ENCODE assay signal across 20 mouse cellular contexts in genomic region chrX:100652848-100653247, GRCm38 (mm10). TPM values are rescaled to one million over a fixed set of nuclear protein-coding genes. Genes with fewer than 3 reads are reported as not detected.
DNase-seq lines count a peak whose midpoint lies in the region; ATAC-seq and TF ChIP-seq lines count a peak whose summit lies in the region.
"Had no signal": no experiment of that assay in that cellular context is flagged by ENCODE, and none has a peak within 500 bp of the region (broad histone marks: within the 10 kb centered on the region; RNA-seq: fewer than 3 reads in every experiment).

No protein-coding gene starts in this region.

- no peak for TF ChIP-seq EP300 in heart, adult 2 months (IDR thresholded peaks at IDR 0.05; ENCODE audit: insufficient read depth, low read depth, low read length)
- TF ChIP-seq EP300 in lung, postnatal 0 days (IDR thresholded peaks at IDR 0.05), result no peak
- no peak for TF ChIP-seq EP300 in stomach, postnatal 0 days (optimal IDR thresholded peaks at IDR 0.05)

- no peaks in the 10 kb centered on the region for H3K9me3 ChIP-seq in lung, postnatal 0 days (ENCODE audit: low read length)
- no peaks in the 10 kb centered on the region for H3K9me3 ChIP-seq in stomach, postnatal 0 days (ENCODE audit: control insufficient read depth, low read length)
- H3K9me3 ChIP-seq: forebrain, embryonic 15.5 days had no signal

- no peak overlapping the region for H3K27ac ChIP-seq in heart, adult 2 months
- no peak overlapping the region for H3K27ac ChIP-seq in lung, postnatal 0 days (ENCODE audit: low read length)
- no peak overlapping the region for H3K27ac ChIP-seq in stomach, postnatal 0 days (replicated peaks)
- H3K27ac ChIP-seq: forebrain, embryonic 15.5 days; hindbrain, embryonic 14.5 days had no signal

- no peaks in the 10 kb centered on the region for H3K27me3 ChIP-seq in heart, adult 2 months (ENCODE audit: control insufficient read depth, insufficient read depth, low read length)
- H3K27me3 ChIP-seq in lung, postnatal 0 days (replicated peaks; ENCODE audit: insufficient read depth, low read length), result no peaks in the 10 kb centered on the region
- H3K27me3 ChIP-seq in Patski, result peaks cover 22% of the 10 kb centered on the region
- no peaks in the 10 kb centered on the region for H3K27me3 ChIP-seq in stomach, postnatal 0 days (ENCODE audit: control insufficient read depth, insufficient read depth, low read length)
- H3K27me3 ChIP-seq: forebrain, embryonic 15.5 days had no signal

- TF ChIP-seq CTCF in heart, adult 2 months (IDR thresholded peaks at IDR 0.05), result 0 out of 2 replicates have a peak, but pooled peaks have one; percentile 20
- peak; percentile 36 for TF ChIP-seq CTCF in lung, postnatal 0 days (IDR thresholded peaks at IDR 0.05)
- TF ChIP-seq CTCF in Patski (IDR thresholded peaks at IDR 0.05), result peak; percentile 42
- peak; percentile 41 for TF ChIP-seq CTCF in stomach, postnatal 0 days (IDR thresholded peaks at IDR 0.05; ENCODE audit: low read depth)

- in situ Hi-C loops in Patski (cut with MboI; ENCODE audit: low pct_unique_long_range_greater_than_20kb), result no loop called here

- intact Hi-C loops in heart, adult 2 months (cut with DNase I), result no loop called here

- no peak overlapping the region for H3K4me2 ChIP-seq in lung, postnatal 0 days (replicated peaks; ENCODE audit: low read depth, low read length)
- H3K4me2 ChIP-seq in stomach, postnatal 0 days (replicated peaks; ENCODE audit: low read depth), result no peak overlapping the region
- H3K4me2 ChIP-seq: forebrain, embryonic 15.5 days; hindbrain, embryonic 14.5 days had no signal

- H3K36me3 ChIP-seq in heart, adult 2 months (ENCODE audit: control insufficient read depth, insufficient read depth, low read length), result no peaks in the 10 kb centered on the region
- H3K36me3 ChIP-seq in lung, postnatal 0 days (ENCODE audit: insufficient read depth, low read length), result no peaks in the 10 kb centered on the region
- no peaks in the 10 kb centered on the region for H3K36me3 ChIP-seq in stomach, postnatal 0 days (ENCODE audit: control insufficient read depth, insufficient read depth, low read length)
- H3K36me3 ChIP-seq: forebrain, embryonic 15.5 days had no signal

- no peak for TF ChIP-seq POLR2A in heart, adult 2 months (IDR thresholded peaks at IDR 0.05; ENCODE audit: insufficient read depth, low read depth, low read length)

- CTCF ChIA-PET in Patski (lab: Charles Lee), result interaction anchor here (0.9 to 1.4 kb wide), 3 partner anchors 16 to 86 kb away, joined by 3 to 4 read pairs (median 3); no protein-coding TSS in a partner anchor

- no peaks in the 10 kb centered on the region for H3K4me1 ChIP-seq in heart, adult 2 months (ENCODE audit: control insufficient read depth, insufficient read depth, low read length)
- H3K4me1 ChIP-seq in lung, postnatal 0 days (ENCODE audit: insufficient read depth, low read depth, low read length), result no peaks in the 10 kb centered on the region
- H3K4me1 ChIP-seq in stomach, postnatal 0 days (replicated peaks; ENCODE audit: control insufficient read depth, insufficient read depth), result no peaks in the 10 kb centered on the region
- H3K4me1 ChIP-seq: forebrain, embryonic 15.5 days had no signal

- no peak for DNase-seq in heart, adult 2 months
- DNase-seq in heart, postnatal 4 days, result no peak
- no peak for DNase-seq in lung, postnatal 0 days (ENCODE audit: low spot score)
- DNase-seq in lung, adult 18-20 months, result no peak
- DNase-seq in Patski (ENCODE audit: low read depth, low spot score), result no peak
- DNase-seq in stomach, postnatal 0 days (ENCODE audit: low spot score), result no peak
- no peak for DNase-seq in gastrocnemius, postnatal 10 days
- DNase-seq: cerebellum, postnatal 14 days; heart, adult 11 months; lung, postnatal 10 days; right cerebral cortex, adult 18-20 months; spleen, adult 18-20 months; thymus, postnatal 4 days had no signal

- no peak for ATAC-seq in lung, postnatal 0 days
- no peak for ATAC-seq in Patski
- ATAC-seq in stomach, postnatal 0 days (ENCODE audit: low FRiP score, low TSS enrichment), result no peak
- ATAC-seq in monocyte, adult 5-6 weeks (replicated peaks; ENCODE audit: insufficient number of reproducible peaks, low FRiP score, low TSS enrichment, poor library complexity, severe bottlenecking), result no peak
- ATAC-seq: forebrain, embryonic 15.5 days had no signal

- H3K4me3 ChIP-seq in heart, adult 2 months, result no peak overlapping the region
- H3K4me3 ChIP-seq in lung, postnatal 0 days (ENCODE audit: low read depth, low read length), result no peak overlapping the region
- no peak overlapping the region for H3K4me3 ChIP-seq in stomach, postnatal 0 days (ENCODE audit: low read depth, low read length)
- H3K4me3 ChIP-seq: forebrain, embryonic 15.5 days had no signal

- H3K9ac ChIP-seq in heart, adult 2 months (ENCODE audit: low read depth, low read length), result no peak overlapping the region
- H3K9ac ChIP-seq in lung, postnatal 0 days (replicated peaks; ENCODE audit: low read depth), result no peak overlapping the region
- no peak overlapping the region for H3K9ac ChIP-seq in stomach, postnatal 0 days (ENCODE audit: low read length)
- H3K9ac ChIP-seq: forebrain, embryonic 15.5 days; hindbrain, embryonic 14.5 days had no signal

- POLR2A ChIA-PET in Patski (lab: Charles Lee), result interaction anchor here (0.6 kb wide), 1 partner anchor 70 kb away, joined by 3 read pairs; no protein-coding TSS in a partner anchor

- H3K79me2 ChIP-seq in heart, adult 2 months (replicated peaks; ENCODE audit: control insufficient read depth, insufficient read depth, low read length), result no peaks in the 10 kb centered on the region

RNA-seq across cellular contexts. Expression of gene Pdzd11, which starts 26.5 kb away (rescaled TPM):
- 10 to 100 TPM; 21.4 to 26.2 TPM for total RNA-seq in heart, adult 2 months (2021)
- polyA plus RNA-seq in heart, adult 2 months (2012; rRNA removed), result 18.3 and 29.1 TPM in 2 replicates
- 10 to 100 TPM; 36.5 to 42.0 TPM for total RNA-seq in heart, postnatal 4 days (2021)
- polyA plus RNA-seq in lung, postnatal 0 days (2015; fragmentation: Nextera tagmentation; extraction: Ambion mirVana), result 78.8 and 82.2 TPM in 2 replicates
- 75.2 TPM for polyA plus RNA-seq in Patski (2021)
- 80.2 and 81.2 TPM in 2 replicates for polyA plus RNA-seq in stomach, postnatal 0 days (2015; fragmentation: Nextera tagmentation; extraction: Ambion mirVana)
- 10 to 100 TPM; 28.2 to 30.9 TPM for total RNA-seq in gastrocnemius, postnatal 10 days (2021)
- 7.1 to 18.0 TPM (median 17.5 TPM) in 3 replicates for total RNA-seq in monocyte, adult 5-6 weeks (2017)

RNA-seq across cellular contexts. Expression of gene Kif4, which starts 27.3 kb away (rescaled TPM):
- total RNA-seq in heart, adult 2 months (2021), result under 1 TPM; 0.23 to 0.45 TPM
- polyA plus RNA-seq in heart, adult 2 months (2012; rRNA removed), result 0.16 and 0.18 TPM in 2 replicates
- total RNA-seq in heart, postnatal 4 days (2021), result 10 to 100 TPM; 29.3 to 32.1 TPM
- polyA plus RNA-seq in lung, postnatal 0 days (2015; fragmentation: Nextera tagmentation; extraction: Ambion mirVana), result 1.0 and 1.6 TPM in 2 replicates
- 21.8 TPM for polyA plus RNA-seq in Patski (2021)
- 4.0 and 4.8 TPM in 2 replicates for polyA plus RNA-seq in stomach, postnatal 0 days (2015; fragmentation: Nextera tagmentation; extraction: Ambion mirVana)
- 1 to 10 TPM; 4.1 to 6.6 TPM for total RNA-seq in gastrocnemius, postnatal 10 days (2021)
- total RNA-seq in monocyte, adult 5-6 weeks (2017), result 0.57 to 0.87 TPM in 2 of 3 replicates, not detected in the other

RNA-seq across cellular contexts. Expression of gene Arr3, which starts 47.6 kb away (rescaled TPM):
- not detected for total RNA-seq in heart, adult 2 months (2021)
- polyA plus RNA-seq in heart, adult 2 months (2012; rRNA removed), result not detected in 2 replicates
- total RNA-seq in heart, postnatal 4 days (2021), result not detected
- not detected in 2 replicates for polyA plus RNA-seq in lung, postnatal 0 days (2015; fragmentation: Nextera tagmentation; extraction: Ambion mirVana)
- polyA plus RNA-seq in Patski (2021), result 0.06 TPM
- not detected in 2 replicates for polyA plus RNA-seq in stomach, postnatal 0 days (2015; fragmentation: Nextera tagmentation; extraction: Ambion mirVana)
- total RNA-seq in gastrocnemius, postnatal 10 days (2021), result not detected
- not detected in 3 replicates for total RNA-seq in monocyte, adult 5-6 weeks (2017)
- total RNA-seq: adrenal gland, adult 18-20 months; gastrocnemius, adult 18-20 months; liver, adult 2 months; megakaryocyte-erythroid progenitor cell, adult 5-6 weeks had no signal
- polyA plus RNA-seq: hindbrain, embryonic 14.5 days; liver, adult 2 months had no signal

RNA-seq across cellular contexts. Expression of gene P2ry4, which starts 58.2 kb away (rescaled TPM):
- not detected for total RNA-seq in heart, adult 2 months (2021)
- polyA plus RNA-seq in heart, adult 2 months (2012; rRNA removed), result not detected in 2 replicates
- not detected for total RNA-seq in heart, postnatal 4 days (2021)
- not detected in 2 replicates for polyA plus RNA-seq in lung, postnatal 0 days (2015; fragmentation: Nextera tagmentation; extraction: Ambion mirVana)
- polyA plus RNA-seq in Patski (2021), result not detected
- polyA plus RNA-seq in stomach, postnatal 0 days (2015; fragmentation: Nextera tagmentation; extraction: Ambion mirVana), result 2.9 and 3.0 TPM in 2 replicates
- total RNA-seq in gastrocnemius, postnatal 10 days (2021), result under 1 TPM in 1 of 2 experiments, not detected in 1; 0.05 TPM
- not detected in 3 replicates for total RNA-seq in monocyte, adult 5-6 weeks (2017)
- total RNA-seq: adrenal gland, adult 18-20 months; megakaryocyte-erythroid progenitor cell, adult 5-6 weeks had no signal
- polyA plus RNA-seq: forebrain, embryonic 15.5 days; hindbrain, embryonic 14.5 days had no signal
